Mouse (Mus musculus): ENCODE results near the gene Cd22. TPM values are rescaled to one million over a fixed set of nuclear protein-coding genes. Genes with fewer than 3 reads are reported as not detected.

Cd22 gene
- polyA plus RNA-seq, 2 experiments, result 0.36 to 0.62 TPM

DNA sequence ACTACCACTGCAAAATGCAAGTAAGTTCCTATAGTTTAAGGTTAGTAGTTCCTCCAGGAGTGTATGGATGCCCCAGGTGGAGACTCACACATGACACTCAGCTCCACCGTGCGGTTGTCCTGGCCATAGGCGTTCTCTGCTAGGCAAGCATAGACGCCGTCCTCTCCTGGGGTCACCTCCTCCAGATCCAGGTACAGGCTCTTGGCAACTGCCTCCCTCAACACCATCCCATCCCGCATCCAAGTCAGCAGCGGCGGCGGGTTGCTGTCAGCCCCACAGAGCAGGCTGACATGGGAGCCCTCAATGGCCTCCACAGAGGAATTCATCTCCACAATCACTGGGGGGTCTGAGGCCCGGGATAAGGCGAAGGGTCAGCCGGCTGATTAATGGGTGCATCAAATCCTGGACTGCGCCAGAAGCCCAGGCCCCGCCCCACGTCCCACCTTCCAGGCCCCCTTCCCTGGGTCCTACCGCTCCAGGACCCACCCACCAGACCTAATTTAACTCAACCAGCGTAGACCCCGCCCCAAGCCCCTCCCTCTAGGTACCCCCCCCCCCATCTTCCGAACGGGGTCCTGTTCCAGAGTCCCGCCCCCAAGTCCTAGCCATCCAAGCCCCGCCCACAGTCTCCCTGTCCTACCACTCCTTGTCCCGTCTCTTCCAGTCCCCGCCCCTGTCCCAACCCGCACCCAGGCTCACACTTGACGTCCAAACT, 28.3 kb upstream of the Cd22 start:
- WGBS (ENCODE audit: insufficient replicate concordance), result 5% methylated on average over 25 of the region's 26 CpGs
- Histone ChIP-seq H3K9me3 (ENCODE audit: control insufficient read depth, low read length) (no peaks in the 10 kb centered on the region), H3K27ac (no peak overlapping the region), H3K36me3 (replicated peaks; ENCODE audit: control insufficient read depth, insufficient read depth, low read depth) (no peaks in the 10 kb centered on the region), H3K4me2 (ENCODE audit: low read depth) (peak overlapping the region; percentile 23), H3K4me3 (ENCODE audit: insufficient read depth in 1 of 2, low read depth in 2 of 2, low read length in 2 of 2) (no peak overlapping the region), H3K27me3 (ENCODE audit: control insufficient read depth, insufficient read depth, low read length) (no peaks in the 10 kb centered on the region), H3K9ac (replicated peaks) (no peak overlapping the region), H3K4me1 (replicated peaks; ENCODE audit: control insufficient read depth in 2 of 2, insufficient read depth in 2 of 2, low read length in 1 of 2) (no peaks in the 10 kb centered on the region)
- ATAC-seq (ENCODE audit: insufficient read depth) (no peak), DNase-seq (ENCODE audit: low read depth in 3 of 3, low spot score in 3 of 3) (no peak)
- TF ChIP-seq CTCF (IDR thresholded peaks at IDR 0.05; ENCODE audit: low read depth), result no peak
- no peak for TF ChIP-seq EP300 (IDR thresholded peaks at IDR 0.05; ENCODE audit: low read depth)

DNA sequence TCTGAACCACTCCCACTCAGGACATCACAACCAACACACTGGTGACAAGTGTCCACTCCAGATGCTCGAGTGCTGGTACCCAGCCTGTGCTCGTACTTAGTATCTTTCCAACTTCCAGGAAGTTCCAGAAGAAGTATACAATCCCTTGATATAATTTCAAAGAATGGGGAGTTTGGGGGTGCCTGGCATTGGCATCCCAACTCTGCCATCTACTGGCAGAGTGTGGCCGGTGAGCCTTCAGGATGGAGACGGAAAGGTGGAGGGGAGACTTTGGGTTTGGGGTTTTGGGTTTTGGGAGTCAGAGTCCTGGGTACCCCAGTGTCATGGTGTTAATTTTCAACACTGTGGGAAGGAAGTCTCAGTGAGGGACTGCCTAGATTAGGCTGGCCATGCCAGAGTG, 23.9 kb upstream of the Cd22 start:
- ATAC-seq (ENCODE audit: insufficient read depth) (no peak), DNase-seq (ENCODE audit: low read depth in 3 of 3, low spot score in 3 of 3) (no peak)
- Histone ChIP-seq H3K27me3 (ENCODE audit: control insufficient read depth, insufficient read depth, low read length) (no peaks in the 10 kb centered on the region), H3K4me3 (ENCODE audit: insufficient read depth in 1 of 2, low read depth in 2 of 2, low read length in 2 of 2) (no peak overlapping the region), H3K27ac (no peak overlapping the region), H3K9me3 (ENCODE audit: control insufficient read depth, low read length) (no peaks in the 10 kb centered on the region), H3K9ac (replicated peaks) (no peak overlapping the region), H3K36me3 (replicated peaks; ENCODE audit: control insufficient read depth, insufficient read depth, low read depth) (no peaks in the 10 kb centered on the region), H3K4me2 (ENCODE audit: low read depth) (no peak overlapping the region), H3K4me1 (replicated peaks; ENCODE audit: control insufficient read depth in 2 of 2, insufficient read depth in 2 of 2, low read length in 1 of 2) (no peaks in the 10 kb centered on the region)
- TF ChIP-seq CTCF (IDR thresholded peaks at IDR 0.05; ENCODE audit: low read depth) (peak; percentile 58), EP300 (IDR thresholded peaks at IDR 0.05; ENCODE audit: low read depth) (no peak)
- WGBS (ENCODE audit: insufficient replicate concordance), result 30% methylated on average over 4 of the region's 4 CpGs

DNA sequence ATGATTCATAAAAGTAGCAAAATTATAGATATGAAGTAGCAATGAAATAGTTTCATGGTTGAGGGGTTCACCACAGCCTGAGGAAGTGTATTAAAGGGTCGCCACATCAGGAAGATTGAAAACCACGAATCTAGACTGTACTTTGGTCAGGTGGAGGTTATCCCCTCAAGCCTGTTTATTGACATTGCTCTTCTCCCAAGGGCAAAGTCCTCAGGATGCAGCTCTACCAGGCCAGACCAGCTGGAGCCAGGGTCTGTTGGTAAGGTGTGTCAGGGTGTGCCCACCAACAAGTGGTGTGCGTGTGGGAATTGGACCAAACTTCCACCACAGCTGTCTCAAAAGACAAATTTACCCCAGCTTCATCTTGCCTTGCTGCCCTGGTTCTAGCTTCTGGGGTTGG, 15.1 kb upstream of the Cd22 start:
- no peak for TF ChIP-seq EP300 (IDR thresholded peaks at IDR 0.05; ENCODE audit: low read depth)
- no peak for TF ChIP-seq CTCF (IDR thresholded peaks at IDR 0.05; ENCODE audit: low read depth)
- no peak overlapping the region for H3K4me3 ChIP-seq (ENCODE audit: insufficient read depth in 1 of 2, low read depth in 2 of 2, low read length in 2 of 2)
- WGBS (ENCODE audit: insufficient replicate concordance), result 51% methylated on average over 3 of the region's 3 CpGs
- ATAC-seq (ENCODE audit: insufficient read depth), result no peak
- no peaks in the 10 kb centered on the region for H3K9me3 ChIP-seq (ENCODE audit: control insufficient read depth, low read length)
- no peak for DNase-seq (ENCODE audit: low read depth in 3 of 3, low spot score in 3 of 3)
- no peak overlapping the region for H3K4me2 ChIP-seq (ENCODE audit: low read depth)
- no peaks in the 10 kb centered on the region for H3K27me3 ChIP-seq (ENCODE audit: control insufficient read depth, insufficient read depth, low read length)
- no peak overlapping the region for H3K27ac ChIP-seq
- no peak overlapping the region for H3K9ac ChIP-seq (replicated peaks)
- H3K36me3 ChIP-seq (replicated peaks; ENCODE audit: control insufficient read depth, insufficient read depth, low read depth), result no peaks in the 10 kb centered on the region
- 0 out of 4 replicates have a peak, but pooled peaks cover 0 to 2% of the 10 kb centered on the region in 2 experiments for H3K4me1 ChIP-seq (replicated peaks; ENCODE audit: control insufficient read depth in 2 of 2, insufficient read depth in 2 of 2, low read length in 1 of 2)

DNA sequence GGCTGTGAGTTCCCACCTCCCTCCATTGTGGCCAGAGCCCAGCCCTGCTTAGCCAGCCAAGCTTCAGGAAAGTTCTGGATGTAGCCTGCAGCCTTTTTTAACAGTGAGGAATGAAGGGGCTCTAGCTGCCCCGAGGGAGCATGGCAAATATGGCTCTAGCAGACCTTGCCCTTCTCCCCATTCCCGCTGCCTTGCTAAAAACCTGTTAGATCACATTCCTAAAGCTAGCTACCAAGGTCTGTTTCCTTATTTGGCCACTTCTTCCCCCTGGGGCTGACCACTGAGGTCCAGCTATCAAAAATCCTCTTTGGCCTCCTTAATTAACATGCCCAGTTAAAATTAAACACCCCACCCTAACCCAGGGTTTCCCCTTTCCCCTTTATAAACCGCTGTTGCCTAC, 12.4 kb upstream of the Cd22 start:
- no peaks in the 10 kb centered on the region for H3K36me3 ChIP-seq (replicated peaks; ENCODE audit: control insufficient read depth, insufficient read depth, low read depth)
- 44% methylated on average over 3 of the region's 3 CpGs for WGBS (ENCODE audit: insufficient replicate concordance)
- TF ChIP-seq CTCF (IDR thresholded peaks at IDR 0.05; ENCODE audit: low read depth) (no peak), EP300 (IDR thresholded peaks at IDR 0.05; ENCODE audit: low read depth) (no peak)
- 0 out of 4 replicates have a peak, but pooled peaks cover 0 to 2% of the 10 kb centered on the region in 2 experiments for H3K4me1 ChIP-seq (replicated peaks; ENCODE audit: control insufficient read depth in 2 of 2, insufficient read depth in 2 of 2, low read length in 1 of 2)
- H3K27me3 ChIP-seq (ENCODE audit: control insufficient read depth, insufficient read depth, low read length), result no peaks in the 10 kb centered on the region
- H3K4me2 ChIP-seq (ENCODE audit: low read depth), result no peak overlapping the region
- ATAC-seq (ENCODE audit: insufficient read depth) (no peak), DNase-seq (ENCODE audit: low read depth in 3 of 3, low spot score in 3 of 3) (no peak)
- no peak overlapping the region for H3K9ac ChIP-seq (replicated peaks)
- no peak overlapping the region for H3K27ac ChIP-seq
- H3K9me3 ChIP-seq (ENCODE audit: control insufficient read depth, low read length), result no peaks in the 10 kb centered on the region
- no peak overlapping the region for H3K4me3 ChIP-seq (ENCODE audit: insufficient read depth in 1 of 2, low read depth in 2 of 2, low read length in 2 of 2)

DNA sequence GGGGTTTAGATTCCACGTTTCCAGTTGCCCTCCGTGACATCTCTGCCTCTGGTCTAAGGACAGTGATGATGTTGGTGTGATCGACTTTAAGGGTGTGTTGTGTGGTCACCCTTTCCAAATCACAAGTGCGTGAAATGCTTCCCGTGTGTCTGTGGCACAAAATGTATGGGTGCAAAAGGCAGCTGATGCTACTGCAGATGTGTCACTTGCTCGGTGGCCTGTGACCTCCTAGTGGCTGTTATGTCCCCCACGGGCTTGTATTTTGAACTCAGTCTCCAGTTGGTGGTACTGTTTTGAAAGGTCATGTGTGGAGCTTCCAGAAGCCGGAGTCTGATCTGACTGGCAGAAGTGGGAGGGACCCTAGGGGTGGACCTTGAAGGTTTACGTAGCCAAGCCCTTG, 11.6 kb upstream of the Cd22 start:
- WGBS (ENCODE audit: insufficient replicate concordance), result 68% methylated on average over 9 of the region's 9 CpGs
- H3K9me3 ChIP-seq (ENCODE audit: control insufficient read depth, low read length), result no peaks in the 10 kb centered on the region
- H3K4me2 ChIP-seq (ENCODE audit: low read depth), result no peak overlapping the region
- 0 out of 4 replicates have a peak, but pooled peaks cover 0 to 2% of the 10 kb centered on the region in 2 experiments for H3K4me1 ChIP-seq (replicated peaks; ENCODE audit: control insufficient read depth in 2 of 2, insufficient read depth in 2 of 2, low read length in 1 of 2)
- TF ChIP-seq EP300 (IDR thresholded peaks at IDR 0.05; ENCODE audit: low read depth) (no peak), CTCF (IDR thresholded peaks at IDR 0.05; ENCODE audit: low read depth) (no peak)
- no peak for ATAC-seq (ENCODE audit: insufficient read depth)
- no peaks in the 10 kb centered on the region for H3K36me3 ChIP-seq (replicated peaks; ENCODE audit: control insufficient read depth, insufficient read depth, low read depth)
- no peak for DNase-seq (ENCODE audit: low read depth in 3 of 3, low spot score in 3 of 3)
- no peaks in the 10 kb centered on the region for H3K27me3 ChIP-seq (ENCODE audit: control insufficient read depth, insufficient read depth, low read length)
- H3K4me3 ChIP-seq (ENCODE audit: insufficient read depth in 1 of 2, low read depth in 2 of 2, low read length in 2 of 2), result no peak overlapping the region
- H3K9ac ChIP-seq (replicated peaks), result no peak overlapping the region
- no peak overlapping the region for H3K27ac ChIP-seq
